Mouse (Mus musculus) left cerebral cortex, postnatal 25 days (tissue): ENCODE results near the gene Alpl. TPM values are rescaled to one million over a fixed set of nuclear protein-coding genes. Genes with fewer than 3 reads are reported as not detected.

ENCODE experiments used
- DNase-seq, 2 experiments: peaks; one replicate each; pipeline ENCODE4 v3.0.0; 2022; ENCODE audit warnings: low spot score in 2 of 2, mixed read lengths in 1 of 2
- intact Hi-C: fragments of 180-260 bp; cut with DNase I; formaldehyde crosslinking; loops from one replicate; pipeline ENCODE4 v1.15.1; 2025
- total RNA-seq, 2 experiments: library from RNA; stranded (reverse); gene quantifications; 2 replicates each; pipeline ENCODE4 v1.2.3; 2021

Alpl gene
- total RNA-seq, 2 experiments from 2014 or later, result 7.1 to 7.8 TPM

DNA sequence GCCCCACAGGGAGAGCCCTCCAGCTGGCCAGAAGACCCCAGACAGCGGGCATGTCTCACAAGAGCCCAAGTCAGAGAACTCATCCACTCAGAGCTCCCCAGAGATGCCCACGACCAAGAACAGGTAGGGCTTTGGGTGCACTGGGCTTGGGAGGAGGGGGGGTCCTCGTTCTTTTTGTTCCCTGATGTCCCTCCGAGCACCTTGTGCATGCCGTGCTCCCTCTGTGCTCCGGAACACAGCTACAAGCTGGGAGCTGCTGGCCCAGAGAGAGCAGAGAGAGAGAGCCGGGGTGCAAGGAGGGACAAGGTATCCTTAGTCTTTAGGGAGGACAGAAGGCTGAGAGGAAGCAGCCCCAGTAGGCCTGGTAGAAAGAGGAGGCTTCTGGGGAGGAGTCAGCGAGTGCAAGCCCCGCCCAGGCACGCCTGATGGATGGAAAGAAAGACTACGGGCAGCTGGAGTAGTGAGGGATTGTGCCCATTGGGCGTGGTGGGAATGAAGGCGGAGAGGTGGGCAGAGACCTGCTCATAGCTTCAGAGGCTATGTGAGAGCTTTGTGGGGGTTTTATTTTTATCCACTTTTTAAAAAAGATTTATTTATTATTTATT is 70.5 kb downstream of the Alpl start:
- intact Hi-C loops, result no loop called here
- DNase-seq, result no peak

DNA sequence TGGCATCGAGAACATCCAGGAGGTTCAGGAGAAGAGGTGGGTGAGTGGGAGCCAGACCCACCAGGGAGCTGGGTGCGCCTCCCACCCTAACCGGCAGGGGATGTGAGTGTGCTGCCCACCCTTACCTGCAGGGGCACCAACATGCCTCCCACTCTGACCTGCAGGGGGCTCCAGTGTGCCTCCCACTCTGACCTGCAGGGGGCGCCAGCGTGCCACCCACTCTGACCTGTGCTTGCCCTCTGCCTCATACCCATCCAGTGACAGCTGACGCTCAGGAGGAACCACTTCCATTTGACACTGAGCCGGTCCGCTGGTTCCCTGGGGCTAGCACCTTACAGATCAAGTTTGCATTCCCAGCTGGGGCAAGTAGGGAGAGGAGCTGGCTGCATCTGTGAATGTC is 71.4 kb downstream of the Alpl start:
- intact Hi-C loops, result no loop called here
- no peak for DNase-seq

DNA sequence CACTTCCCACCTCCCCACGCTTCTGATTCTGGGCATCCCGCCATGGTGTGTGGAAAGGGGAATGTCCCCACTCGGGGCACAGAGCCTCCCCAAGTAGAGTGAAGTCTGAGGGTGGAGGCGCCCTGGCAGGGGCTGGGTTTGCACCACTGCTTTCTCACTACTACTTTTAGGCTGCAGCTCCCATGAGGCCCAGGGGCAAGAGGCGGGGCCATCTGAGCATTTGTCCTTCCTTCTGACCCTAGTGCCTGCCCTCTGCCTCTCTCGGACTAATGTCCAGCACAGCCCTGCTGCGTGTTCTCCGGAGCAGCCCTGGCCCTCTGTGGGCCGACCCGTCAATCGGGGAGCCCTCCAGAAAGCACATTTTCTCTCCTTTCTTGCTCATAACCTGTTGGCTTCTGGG is 72.0 kb downstream of the Alpl start:
- no peak for DNase-seq
- intact Hi-C loops, result no loop called here

DNA sequence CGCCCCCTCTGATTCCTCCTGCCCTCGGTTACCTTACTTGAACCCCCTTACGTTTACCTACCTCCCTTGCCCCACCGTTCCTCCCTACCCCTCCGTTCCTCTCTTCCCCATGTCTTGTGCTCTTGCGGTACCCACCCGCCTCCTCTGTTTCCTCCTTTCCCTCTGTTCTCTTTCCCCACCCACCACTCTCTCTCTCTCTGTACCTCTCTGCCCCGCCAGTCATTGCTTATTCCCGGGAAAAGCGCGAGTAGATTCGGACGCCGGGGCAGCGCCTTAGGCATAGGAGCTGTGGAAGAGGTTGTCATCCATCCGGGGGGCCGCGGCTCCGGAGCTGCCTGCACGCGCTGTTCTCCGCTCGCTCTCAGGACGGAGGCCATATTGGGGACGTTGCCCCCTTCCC is 72.7 kb downstream of the Alpl start:
- peak in 1 of 2 experiments; percentile 48 for DNase-seq
- intact Hi-C loops, result no loop called here

DNA sequence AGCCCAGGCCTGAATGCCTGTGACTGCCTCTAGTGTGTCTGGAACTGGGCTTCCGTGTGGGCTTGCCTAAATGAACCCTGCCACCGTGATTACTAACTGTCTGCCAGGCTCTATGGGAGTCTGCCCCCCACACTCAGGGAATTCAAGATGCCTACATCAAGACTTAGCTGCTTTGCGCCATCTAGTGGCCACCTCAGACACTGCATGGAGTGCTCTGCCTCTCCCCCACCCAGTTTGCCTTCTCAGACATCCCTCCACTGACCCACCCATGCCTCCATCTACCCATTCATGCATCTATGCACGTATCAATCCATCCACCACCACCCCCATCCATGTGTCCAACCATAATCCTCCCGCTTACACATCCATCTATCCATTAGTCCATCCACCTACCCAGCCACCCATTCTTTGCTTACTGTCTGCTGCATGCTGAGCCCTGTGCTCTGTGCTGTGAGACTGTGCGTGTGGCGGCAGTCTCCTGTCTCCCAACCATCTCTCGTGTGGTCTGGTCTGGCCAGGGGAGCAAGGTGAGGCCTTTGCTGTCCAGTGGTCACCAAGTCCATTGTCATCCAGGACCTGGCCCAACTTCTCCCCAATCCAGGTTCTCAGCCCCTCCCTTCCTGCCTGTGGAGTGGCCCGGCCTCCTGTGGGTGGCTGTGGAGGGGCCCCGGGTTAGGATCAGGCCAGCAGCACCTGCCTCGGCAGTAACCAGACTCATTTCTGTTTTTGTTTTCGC is 73.3 kb downstream of the Alpl start:
- intact Hi-C loops, result loop anchor here (1.0 kb wide), 1 partner anchor 47 kb away; no protein-coding TSS in a partner anchor
- peak; percentile 81 to 87 for DNase-seq

DNA sequence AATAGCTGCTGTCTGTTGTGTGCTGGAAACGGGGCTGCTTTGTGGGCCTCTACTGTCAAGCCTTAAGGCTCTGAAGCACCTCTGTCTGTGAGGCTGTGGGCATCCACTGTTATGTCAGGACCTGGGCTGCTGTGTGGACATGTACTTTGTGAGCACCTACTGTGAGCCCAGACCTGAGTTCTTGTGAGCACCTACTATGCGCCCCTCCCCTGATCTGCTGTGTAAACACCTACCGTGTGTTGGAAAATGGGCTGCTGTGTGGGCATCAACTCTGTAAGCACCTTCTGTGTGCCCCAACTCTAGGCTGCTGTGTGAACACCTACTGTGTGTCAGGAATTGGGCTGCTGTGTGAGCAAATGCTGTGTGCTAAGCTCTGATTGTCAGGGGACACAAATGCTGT is 74.0 kb downstream of the Alpl start:
- no peak for DNase-seq
- intact Hi-C loops, result loop anchor here (1.0 kb wide), 1 partner anchor 46 kb away; no protein-coding TSS in a partner anchor

GRCm38 (mm10) chr4:137721563-137721962 is 74.6 kb downstream of the Alpl start:
- intact Hi-C loops, result no loop called here
- no peak for DNase-seq

DNA sequence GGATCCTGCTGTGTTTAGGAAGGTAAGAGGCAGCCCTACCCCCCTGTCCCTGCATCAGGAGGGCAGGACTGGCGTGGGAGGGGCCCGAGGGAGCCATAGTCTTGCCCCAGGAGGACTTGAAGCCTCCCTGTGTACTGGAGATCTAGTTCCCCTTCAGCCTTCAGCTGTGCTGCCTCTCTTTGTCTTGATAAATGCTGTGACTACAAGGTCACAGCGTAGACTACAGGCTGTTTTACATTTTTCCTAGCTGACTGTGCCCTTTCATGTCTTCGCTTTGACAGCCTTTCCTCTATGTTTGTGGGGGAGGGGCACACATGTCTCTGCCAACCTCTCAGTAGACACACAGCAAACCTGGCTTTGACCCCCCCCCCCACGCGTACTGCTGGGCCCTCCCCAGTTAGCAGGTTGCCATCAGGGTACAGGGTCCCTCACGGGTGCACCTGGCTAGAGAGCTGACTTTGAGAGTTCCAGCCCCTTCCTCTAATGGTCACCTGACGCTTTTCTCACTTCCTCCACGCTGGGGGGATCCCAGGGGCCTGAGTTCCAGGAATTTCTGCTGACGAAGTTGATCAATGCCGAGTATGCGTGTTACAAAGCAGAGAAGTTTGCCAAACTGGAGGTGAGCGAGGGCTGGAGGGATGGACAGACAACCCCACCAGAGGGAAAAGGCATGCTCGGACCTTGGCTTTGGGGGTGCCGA is 76.7 kb downstream of the Alpl start:
- intact Hi-C loops, result no loop called here

GRCm38 (mm10) chr4:137717671-137718070 is 78.5 kb downstream of the Alpl start:
- no peak for DNase-seq
- intact Hi-C loops, result no loop called here

More for the DNA sequence above, 76.7 kb downstream of the Alpl start:
- no peak for DNase-seq

- intact Hi-C loops, result no loop called here
Observed at GRCm38 (mm10) chr4:137717005-137717404, 79.2 kb downstream of the Alpl start.

GRCm38 (mm10) chr4:137714020-137714624 is 82.1 kb downstream of the Alpl start:
- intact Hi-C loops, result no loop called here
- no peak for DNase-seq

More at GRCm38 (mm10) chr4:137717005-137717404, 79.2 kb downstream of the Alpl start:
- no peak for DNase-seq

GRCm38 (mm10) chr4:137712963-137713362 is 83.2 kb downstream of the Alpl start:
- DNase-seq, result no peak
- intact Hi-C loops, result no loop called here

- peak; percentile 42 to 60 for DNase-seq
- intact Hi-C loops, result no loop called here
Observed at GRCm38 (mm10) chr4:137707216-137707990, 88.8 kb downstream of the Alpl start.

- intact Hi-C loops, result no loop called here
- no peak for DNase-seq
Observed at GRCm38 (mm10) chr4:137706510-137706909, 89.7 kb downstream of the Alpl start.

- DNase-seq, result peak in 1 of 2 experiments; percentile 63
- intact Hi-C loops, result no loop called here
Observed at GRCm38 (mm10) chr4:137705379-137705778, 90.8 kb downstream of the Alpl start.

GRCm38 (mm10) chr4:137704561-137704960 is 91.6 kb downstream of the Alpl start:
- intact Hi-C loops, result no loop called here
- no peak for DNase-seq

DNA sequence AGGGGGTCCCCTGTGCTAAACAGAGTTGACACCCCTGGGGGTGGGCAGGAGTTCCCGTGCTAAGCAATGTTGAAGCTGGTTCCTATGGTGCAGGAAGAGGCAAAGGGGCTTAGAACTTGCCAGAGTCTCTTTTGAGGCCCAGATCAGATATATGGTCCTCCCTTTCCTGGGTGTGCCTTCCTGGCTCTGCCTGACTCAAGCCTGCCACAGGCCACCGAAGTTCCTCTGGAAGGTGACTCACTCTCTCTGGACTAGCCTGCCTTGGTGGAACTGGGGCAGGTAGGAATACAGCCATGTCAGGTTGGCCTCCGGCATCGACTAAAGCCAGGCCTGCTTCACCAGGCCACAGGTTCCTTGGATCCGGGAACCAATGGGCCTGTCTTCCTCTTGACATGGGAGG is 93.1 kb downstream of the Alpl start:
- DNase-seq, result no peak
- intact Hi-C loops, result no loop called here

GRCm38 (mm10) chr4:137700960-137701359 is 95.2 kb downstream of the Alpl start:
- no peak for DNase-seq
- intact Hi-C loops, result no loop called here
